Mouse (Mus musculus): ENCODE results near the gene Cbx4.

DNA sequence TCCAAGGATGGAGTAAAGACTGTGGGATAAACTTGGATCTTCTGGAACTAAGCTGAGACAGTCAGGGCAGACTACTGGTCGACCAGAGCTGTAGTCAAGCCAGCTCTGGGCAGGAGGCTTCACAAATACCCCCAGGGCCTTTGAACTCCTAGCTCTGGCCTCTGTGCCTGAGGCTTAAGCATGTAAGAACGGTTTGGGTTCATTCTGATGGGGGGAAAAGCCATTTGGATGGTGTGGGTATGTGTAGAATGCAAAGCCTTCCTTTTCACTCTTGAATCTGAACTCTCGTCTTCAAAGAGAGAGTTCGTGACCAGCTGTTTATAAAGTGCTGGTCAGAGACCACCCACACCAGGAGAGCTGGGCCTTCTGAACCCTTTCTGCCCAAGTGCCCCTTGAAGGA lies 8.3 kb downstream of the Cbx4 start:
- TF ChIP-seq CTCF (IDR thresholded peaks at IDR 0.05; ENCODE audit: low read depth) = no peak
- TF ChIP-seq EP300 (IDR thresholded peaks at IDR 0.05; ENCODE audit: low read depth) = no peak

Measured in heart, postnatal 0 days (tissue).